Mouse (Mus musculus): ENCODE data around the gene Pagr1a.

- TF ChIP-seq CTCF (IDR thresholded peaks at IDR 0.05; ENCODE audit: low read depth) (no peak), EP300 (IDR thresholded peaks at IDR 0.05; ENCODE audit: low read depth) (no peak)
These were observed 2.8 kb downstream of the Pagr1a start, which contains the start of gene Mvp for GRCm38 (mm10) chr7:127014320-127014719.
